Mouse (Mus musculus) midbrain, embryonic 13.5 days (tissue): ENCODE results near the gene Kirrel3. TPM values are rescaled to one million over a fixed set of nuclear protein-coding genes. Genes with fewer than 3 reads are reported as not detected.

Source experiments
- ATAC-seq: fragments of 200-750 bp; cut with Nextera tagmentation; 2 replicates; pipeline ENCODE4 v1.8.0; 2017; ENCODE audit warnings: mild to moderate bottlenecking, moderate TSS enrichment, moderate library complexity
- H3K27ac ChIP-seq: fragments of 300-500 bp; sonication (generic); 2 replicates; pipeline ENCODE4 v1.5.1; 2015; ENCODE audit warnings: inconsistent platforms, mild to moderate bottlenecking, moderate library complexity
- H3K27me3 ChIP-seq: fragments of 300-500 bp; sonication (generic); 2 replicates; pipeline ENCODE4 v1.6.1; 2015; ENCODE audit warnings: mild to moderate bottlenecking, inconsistent platforms
- H3K36me3 ChIP-seq: fragments of 300-500 bp; sonication (generic); 2 replicates; pipeline ENCODE4 v1.6.1; 2015; ENCODE audit warnings: mild to moderate bottlenecking, inconsistent platforms
- H3K4me1 ChIP-seq: fragments of 300-500 bp; sonication (generic); replicated peaks from 2 replicates; pipeline ENCODE4 v1.6.1; 2015; ENCODE audit warnings: inconsistent platforms
- H3K4me2 ChIP-seq: fragments of 300-500 bp; sonication (generic); replicated peaks from 2 replicates; pipeline ENCODE4 v1.6.1; 2015; ENCODE audit warnings: moderate library complexity, mild to moderate bottlenecking, inconsistent platforms
- H3K4me3 ChIP-seq: fragments of 300-500 bp; sonication (generic); replicated peaks from 2 replicates; pipeline ENCODE4 v1.5.1; 2015; ENCODE audit warnings: mild to moderate bottlenecking, inconsistent platforms
- H3K9ac ChIP-seq: fragments of 300-500 bp; sonication (generic); replicated peaks from 2 replicates; pipeline ENCODE4 v1.6.1; 2015; ENCODE audit warnings: mild to moderate bottlenecking, inconsistent platforms
- H3K9me3 ChIP-seq: fragments of 300-500 bp; sonication (generic); 2 replicates; pipeline ENCODE4 v1.6.1; 2016; ENCODE audit warnings: mild to moderate bottlenecking, inconsistent platforms
- WGBS: fragments of 180-500 bp; shearing (Covaris S2); methylation state at CpG from one replicate; pipeline ENCODE4 v1.1.7; 2015; 5-methylcytosine and 5-hydroxymethylcytosine counted together
- polyA plus RNA-seq: library from polyadenylated mRNA; unstranded; fragments of >200 nt; fragmentation: Nextera tagmentation; extraction: Ambion mirVana; gene quantifications from 2 replicates; pipeline ENCODE4 v1.2.1, GENCODE M21; 2015

Gene Kirrel3
- polyA plus RNA-seq, 1 experiment from 2014 or later = 24.0 TPM

DNA sequence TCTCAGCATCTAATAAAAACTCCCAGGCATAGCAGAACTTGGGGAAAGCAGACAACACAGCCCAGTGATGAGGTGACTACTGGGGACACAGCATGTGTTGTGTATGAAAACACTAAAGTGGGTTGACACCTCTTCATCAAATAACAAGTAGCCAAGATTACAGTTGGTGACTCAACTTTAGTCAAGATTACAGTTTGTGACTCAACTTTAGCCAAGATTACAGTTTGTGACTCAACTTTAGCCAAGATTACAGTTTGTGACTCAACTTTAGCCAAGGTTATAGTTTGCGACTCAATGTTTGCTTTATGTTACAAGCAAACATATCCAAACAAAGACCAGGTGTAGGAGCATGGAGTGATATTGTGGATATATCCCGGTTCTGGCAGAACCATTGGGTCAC is 7.2 kb upstream of the Kirrel3 start:
- Histone ChIP-seq H3K9me3 (no peaks in the 10 kb centered on the region), H3K4me2 (no peak overlapping the region), H3K27ac (no peak overlapping the region), H3K4me1 (peaks cover 5% of the 10 kb centered on the region), H3K4me3 (no peak overlapping the region), H3K27me3 (no peaks in the 10 kb centered on the region), H3K36me3 (no peaks in the 10 kb centered on the region), H3K9ac (no peak overlapping the region)
- WGBS = 89% methylated on average over 2 of the region's 2 CpGs
- no peak for ATAC-seq

DNA sequence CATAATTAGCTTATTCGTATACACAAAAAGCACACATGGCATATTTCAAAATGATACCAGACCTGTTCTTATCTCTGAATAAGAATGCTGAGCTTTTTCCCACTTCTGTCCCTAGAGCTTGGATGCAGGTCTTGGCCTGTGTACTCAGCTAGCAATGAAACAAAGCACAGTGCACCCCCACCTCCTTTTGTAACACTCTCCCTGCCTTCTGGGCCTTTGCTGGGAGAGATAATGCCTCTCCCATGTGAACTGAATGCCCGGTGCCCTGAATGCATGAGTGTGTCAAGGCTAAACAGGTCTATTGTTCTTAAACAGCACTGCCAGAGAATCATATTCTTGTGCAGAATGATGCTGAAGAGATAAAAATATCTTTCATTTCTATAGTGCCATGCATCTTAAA is 2.5 kb upstream of the Kirrel3 start:
- ATAC-seq = no peak
- Histone ChIP-seq H3K36me3 (no peaks in the 10 kb centered on the region), H3K27me3 (peaks cover 20% of the 10 kb centered on the region), H3K9me3 (no peaks in the 10 kb centered on the region), H3K27ac (peak overlapping the region; percentile 44), H3K4me3 (no peak overlapping the region), H3K4me1 (peaks cover 37% of the 10 kb centered on the region), H3K9ac (no peak overlapping the region), H3K4me2 (no peak overlapping the region)
- WGBS = 31% methylated on average over 2 of the region's 2 CpGs

DNA sequence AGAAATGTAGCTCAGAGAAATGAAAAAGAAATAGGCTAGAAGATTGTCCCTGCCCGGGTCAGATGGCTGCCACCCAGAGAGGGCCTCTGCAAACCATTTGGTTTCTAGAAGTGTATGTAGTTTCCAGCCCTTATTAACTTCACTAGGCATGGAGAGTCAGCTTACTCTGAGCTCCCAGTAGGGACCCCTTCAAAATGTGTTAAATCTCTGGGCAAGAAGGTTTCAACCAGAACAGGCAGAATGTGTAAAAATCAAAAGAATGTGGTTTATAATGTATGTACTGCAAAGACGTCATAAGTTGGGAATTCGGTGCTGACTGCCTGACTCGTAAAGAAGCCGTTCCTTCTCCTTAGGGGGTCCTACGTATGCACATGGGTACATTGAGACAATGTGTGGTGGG is 1.0 kb upstream of the Kirrel3 start:
- ATAC-seq = no peak
- peaks cover 24% of the 10 kb centered on the region for H3K27me3 ChIP-seq
- no peak overlapping the region for H3K4me3 ChIP-seq
- 58% methylated on average over 6 of the region's 6 CpGs for WGBS
- H3K27ac ChIP-seq = no peak overlapping the region
- no peaks in the 10 kb centered on the region for H3K36me3 ChIP-seq
- no peaks in the 10 kb centered on the region for H3K9me3 ChIP-seq
- H3K4me1 ChIP-seq = peaks cover 42% of the 10 kb centered on the region
- no peak overlapping the region for H3K4me2 ChIP-seq
- H3K9ac ChIP-seq = no peak overlapping the region

DNA sequence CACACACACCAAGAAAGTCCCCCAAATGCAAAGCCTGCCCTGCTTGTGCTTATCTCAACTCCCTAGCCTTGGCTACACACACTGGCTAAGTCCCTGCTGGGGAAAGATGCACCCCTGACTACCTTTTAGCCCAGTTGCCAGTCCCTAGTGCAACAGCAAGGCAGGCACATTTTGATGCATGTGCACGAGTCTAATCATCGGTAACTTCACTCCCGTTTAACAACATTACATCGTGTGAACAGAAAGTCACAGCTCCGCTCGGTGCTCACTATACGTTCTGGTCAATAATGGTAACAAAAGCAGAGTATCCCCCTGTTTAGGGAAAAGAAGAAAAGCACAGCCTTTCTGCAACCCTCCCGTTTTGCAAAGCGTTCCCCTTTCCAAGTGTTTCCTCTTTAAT is 2.6 kb downstream of the Kirrel3 start:
- Histone ChIP-seq H3K27me3 (peaks cover 50% of the 10 kb centered on the region), H3K27ac (peak overlapping the region; percentile 54), H3K9me3 (no peaks in the 10 kb centered on the region), H3K36me3 (no peaks in the 10 kb centered on the region), H3K4me2 (peak overlapping the region; percentile 74), H3K4me1 (peaks cover 72% of the 10 kb centered on the region), H3K9ac (peak overlapping the region; percentile 66), H3K4me3 (peak overlapping the region; percentile 63)
- WGBS = under 1% methylated on average over 9 of the region's 9 CpGs
- peak; percentile 51 for ATAC-seq

DNA sequence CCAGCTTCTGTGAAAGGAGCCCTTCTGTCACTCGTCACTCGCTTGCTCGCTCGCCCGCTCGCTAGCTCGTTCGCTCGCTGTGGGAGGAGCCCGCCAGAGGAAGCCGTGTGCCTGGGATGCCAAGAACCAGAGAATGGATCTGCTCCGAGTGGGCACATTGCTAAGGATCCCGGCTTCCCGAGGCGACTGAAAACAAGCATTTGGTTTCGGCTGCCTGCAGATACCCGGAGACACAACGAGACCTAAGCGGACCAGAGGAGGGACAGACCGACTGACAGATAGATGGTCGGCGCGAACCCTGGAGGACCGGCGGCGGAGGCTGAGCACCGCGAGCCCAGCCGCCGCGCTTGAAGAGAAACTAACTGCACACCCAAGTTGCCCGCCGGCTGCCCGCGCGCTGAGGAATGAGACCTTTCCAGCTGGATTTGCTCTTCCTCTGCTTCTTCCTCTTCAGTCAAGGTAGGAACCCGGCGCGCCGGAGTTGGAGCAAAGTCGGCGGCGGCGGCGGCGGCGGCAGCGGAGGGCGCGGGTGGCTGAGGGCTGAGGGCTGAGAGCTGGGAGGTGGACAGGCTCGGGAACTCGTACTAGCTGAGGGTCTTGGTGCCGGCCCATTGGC is 3.1 kb downstream of the Kirrel3 start:
- peak overlapping the region; percentile 63 for H3K4me3 ChIP-seq
- H3K27me3 ChIP-seq = peaks cover 50% of the 10 kb centered on the region
- no peaks in the 10 kb centered on the region for H3K9me3 ChIP-seq
- peak overlapping the region; percentile 66 for H3K9ac ChIP-seq
- peak overlapping the region; percentile 74 for H3K4me2 ChIP-seq
- no peaks in the 10 kb centered on the region for H3K36me3 ChIP-seq
- peaks cover 70% of the 10 kb centered on the region for H3K4me1 ChIP-seq
- ATAC-seq = peak; percentile 80
- peak overlapping the region; percentile 54 for H3K27ac ChIP-seq
- under 1% methylated on average over 42 of the region's 53 CpGs for WGBS

DNA sequence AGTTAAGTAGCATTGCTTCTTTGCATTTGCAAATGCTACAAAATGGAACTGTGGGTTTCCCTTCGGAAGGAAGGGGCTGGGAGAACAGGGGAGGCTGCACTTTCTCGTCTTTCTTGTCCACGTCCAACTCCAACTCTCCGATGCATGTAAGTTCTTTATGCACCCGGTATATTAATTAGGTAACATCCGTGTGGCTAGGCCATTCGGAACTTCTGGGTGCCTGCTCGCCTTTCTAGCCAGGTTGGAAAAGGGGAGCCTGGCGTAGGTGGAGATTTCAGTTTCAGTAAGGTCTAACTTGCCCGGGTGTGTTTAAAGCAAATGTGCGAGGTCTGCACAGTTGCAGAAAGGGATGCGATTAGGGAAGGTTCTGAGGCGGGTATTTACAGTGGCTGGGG is 3.6 kb downstream of the Kirrel3 start:
- H3K4me2 ChIP-seq = peak overlapping the region; percentile 74
- H3K9ac ChIP-seq = peak overlapping the region; percentile 66
- H3K36me3 ChIP-seq = no peaks in the 10 kb centered on the region
- peak overlapping the region; percentile 63 for H3K4me3 ChIP-seq
- 0 out of 2 replicates have a peak overlapping the region, but pooled peaks have one; percentile 54 for H3K27ac ChIP-seq
- peaks cover 50% of the 10 kb centered on the region for H3K27me3 ChIP-seq
- H3K9me3 ChIP-seq = no peaks in the 10 kb centered on the region
- H3K4me1 ChIP-seq = peaks cover 70% of the 10 kb centered on the region
- WGBS = 1% methylated on average over 13 of the region's 13 CpGs
- no peak for ATAC-seq

DNA sequence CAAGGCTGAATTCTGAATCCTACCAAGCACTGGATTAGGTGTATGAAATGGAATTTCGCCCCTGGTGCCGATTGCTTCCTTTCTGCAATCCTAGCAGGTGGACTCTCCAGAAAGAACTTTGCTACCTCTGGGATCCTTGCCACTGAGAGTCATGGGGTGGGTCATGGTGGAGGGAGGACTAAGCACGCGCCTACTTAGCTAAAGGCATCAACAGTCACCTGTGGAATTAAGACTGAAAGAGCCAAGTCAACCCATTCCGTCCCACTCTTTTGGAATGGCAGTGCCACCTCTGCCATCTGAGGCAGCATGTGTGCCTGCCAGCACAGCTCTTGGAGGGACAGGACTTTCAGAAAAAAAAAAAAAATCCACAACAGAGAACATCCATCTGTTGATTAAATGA is 4.1 kb downstream of the Kirrel3 start:
- Histone ChIP-seq H3K4me3 (peak overlapping the region; percentile 63), H3K9me3 (no peaks in the 10 kb centered on the region), H3K27ac (no peak overlapping the region), H3K36me3 (no peaks in the 10 kb centered on the region), H3K4me2 (peak overlapping the region; percentile 74), H3K4me1 (peaks cover 70% of the 10 kb centered on the region), H3K9ac (0 out of 2 replicates have a peak overlapping the region, but pooled peaks have one; percentile 66), H3K27me3 (peaks cover 45% of the 10 kb centered on the region)
- ATAC-seq = no peak
- 14% methylated on average over 5 of the region's 5 CpGs for WGBS

DNA sequence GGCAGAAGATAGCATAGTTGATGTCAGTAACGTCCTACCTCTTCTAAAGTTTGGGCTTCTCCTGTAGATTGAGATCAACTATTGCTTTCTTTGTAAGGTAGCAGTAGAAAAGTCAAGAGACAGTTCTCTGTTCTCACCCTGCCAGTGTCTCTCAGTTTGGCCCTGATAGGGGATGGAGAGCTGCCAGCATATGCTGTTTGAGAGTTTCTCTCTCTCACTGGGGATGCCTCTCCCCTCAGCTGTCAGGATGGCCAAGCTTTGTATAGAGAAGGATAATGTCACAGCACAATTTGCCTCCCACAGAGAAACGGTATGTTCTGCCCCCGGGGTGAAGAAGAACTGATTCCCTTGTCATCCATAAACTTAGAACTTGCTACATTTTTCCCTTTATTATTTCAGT is 6.4 kb downstream of the Kirrel3 start:
- H3K27me3 ChIP-seq = peaks cover 50% of the 10 kb centered on the region
- no peak overlapping the region for H3K27ac ChIP-seq
- ATAC-seq = no peak
- no peaks in the 10 kb centered on the region for H3K36me3 ChIP-seq
- H3K9me3 ChIP-seq = no peaks in the 10 kb centered on the region
- H3K4me3 ChIP-seq = no peak overlapping the region; the same call in 1 of the 2 replicates
- H3K9ac ChIP-seq = no peak overlapping the region
- peak overlapping the region; percentile 74 for H3K4me2 ChIP-seq
- 45% methylated on average over 3 of the region's 3 CpGs for WGBS
- peaks cover 56% of the 10 kb centered on the region for H3K4me1 ChIP-seq

DNA sequence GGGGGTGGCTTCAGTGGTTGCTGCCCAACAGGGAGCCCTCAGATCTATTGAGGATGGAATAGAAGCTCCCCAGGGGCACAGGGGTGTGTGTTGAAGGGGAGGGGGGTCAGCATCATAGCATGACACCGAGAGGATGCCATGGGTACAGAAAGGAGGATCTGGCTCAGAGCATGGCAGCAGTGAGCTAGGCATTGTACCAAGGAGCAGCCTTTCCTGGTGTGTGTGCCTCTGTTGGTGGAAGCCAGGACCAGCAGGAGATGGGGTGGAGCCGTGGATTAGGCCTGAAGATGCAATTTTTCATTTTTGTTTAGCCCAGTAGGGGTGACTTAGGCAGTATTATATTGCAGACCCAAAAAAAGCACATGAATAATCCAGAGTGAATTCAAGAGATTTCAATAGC is 7.9 kb downstream of the Kirrel3 start:
- peak overlapping the region; percentile 3; the same call in 1 of the 2 replicates for H3K4me2 ChIP-seq
- H3K27me3 ChIP-seq = peaks cover 47% of the 10 kb centered on the region
- no peak for ATAC-seq

DNA sequence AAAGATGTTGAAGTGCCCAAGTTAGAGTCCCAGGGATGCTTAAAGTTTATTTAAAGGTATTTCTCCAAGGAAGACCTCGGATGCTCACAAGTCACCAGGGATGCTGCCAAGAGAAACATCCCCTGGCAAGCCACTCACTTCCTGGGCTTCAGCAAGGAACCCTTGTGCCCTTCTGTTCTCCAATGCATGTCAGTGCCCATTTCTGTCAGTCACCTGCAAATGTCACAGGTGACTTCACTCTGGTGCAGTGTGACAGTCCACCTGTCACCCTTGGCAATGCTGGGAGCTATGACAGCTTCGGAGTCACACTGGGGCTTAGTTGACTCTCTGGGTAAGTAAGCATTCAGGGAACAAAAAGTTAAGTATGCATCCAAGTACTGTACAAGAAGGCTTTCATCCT is 12.4 kb downstream of the Kirrel3 start:
- ATAC-seq = no peak
- 83% methylated on average over 2 of the region's 2 CpGs for WGBS

More for the DNA sequence above, 7.9 kb downstream of the Kirrel3 start:
- WGBS = 24% methylated on average over 2 of the region's 2 CpGs
- Histone ChIP-seq H3K9ac (0 out of 2 replicates have a peak overlapping the region, but pooled peaks have one; percentile 10), H3K27ac (no peak overlapping the region), H3K9me3 (no peaks in the 10 kb centered on the region), H3K4me3 (no peak overlapping the region), H3K4me1 (peaks cover 47% of the 10 kb centered on the region), H3K36me3 (no peaks in the 10 kb centered on the region)

DNA sequence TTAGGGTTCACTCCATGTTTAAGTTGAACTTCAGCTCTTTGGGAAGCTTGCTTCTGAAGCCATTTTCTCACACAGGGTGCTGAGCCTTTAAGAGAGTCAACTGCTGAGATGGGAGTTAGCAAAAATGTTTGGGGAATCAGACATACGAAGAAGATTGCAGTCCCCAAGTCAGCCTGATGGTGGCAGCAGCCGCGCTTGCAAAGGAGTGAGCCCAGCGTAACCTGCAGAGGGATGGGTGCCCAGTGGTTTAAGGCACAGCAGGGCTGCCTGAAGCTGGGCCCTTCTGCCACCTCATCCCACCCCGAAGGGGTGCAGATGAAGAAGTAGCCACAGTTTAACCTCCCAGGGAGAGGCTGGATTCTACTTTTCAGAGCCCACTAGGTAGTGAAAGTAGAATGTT is 13.0 kb downstream of the Kirrel3 start:
- 3% methylated on average over 5 of the region's 5 CpGs for WGBS
- Histone ChIP-seq H3K9ac (no peak overlapping the region), H3K36me3 (no peaks in the 10 kb centered on the region), H3K4me3 (no peak overlapping the region), H3K27me3 (peaks cover 23% of the 10 kb centered on the region), H3K4me1 (peaks cover 9% of the 10 kb centered on the region), H3K27ac (no peak overlapping the region), H3K9me3 (no peaks in the 10 kb centered on the region), H3K4me2 (no peak overlapping the region)
- peak; percentile 83 for ATAC-seq

More for the DNA sequence above, 12.4 kb downstream of the Kirrel3 start:
- Histone ChIP-seq H3K4me2 (no peak overlapping the region), H3K27me3 (peaks cover 23% of the 10 kb centered on the region), H3K9ac (no peak overlapping the region), H3K4me1 (peaks cover 15% of the 10 kb centered on the region), H3K36me3 (no peaks in the 10 kb centered on the region), H3K9me3 (no peaks in the 10 kb centered on the region), H3K4me3 (no peak overlapping the region), H3K27ac (no peak overlapping the region)

DNA sequence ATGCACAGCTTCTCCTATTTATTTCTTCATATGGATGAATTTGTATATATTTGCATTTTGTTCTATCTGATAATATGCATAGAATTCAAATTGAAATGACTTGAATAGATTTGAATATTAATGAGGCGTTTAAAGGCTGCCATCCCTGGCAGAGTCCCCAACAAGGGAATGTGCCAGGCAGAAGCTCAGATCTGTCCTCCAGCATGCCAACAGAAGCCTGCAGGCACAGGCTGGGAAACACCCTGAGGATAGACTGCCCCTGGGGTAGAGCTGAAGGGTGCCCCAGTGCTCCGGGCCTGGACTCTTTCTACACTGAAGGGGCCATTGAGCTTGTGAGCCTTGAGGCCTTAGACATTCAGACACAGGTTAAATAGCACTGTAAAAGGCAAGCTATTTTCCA is 21.5 kb downstream of the Kirrel3 start:
- 64% methylated on average over 2 of the region's 2 CpGs for WGBS

DNA sequence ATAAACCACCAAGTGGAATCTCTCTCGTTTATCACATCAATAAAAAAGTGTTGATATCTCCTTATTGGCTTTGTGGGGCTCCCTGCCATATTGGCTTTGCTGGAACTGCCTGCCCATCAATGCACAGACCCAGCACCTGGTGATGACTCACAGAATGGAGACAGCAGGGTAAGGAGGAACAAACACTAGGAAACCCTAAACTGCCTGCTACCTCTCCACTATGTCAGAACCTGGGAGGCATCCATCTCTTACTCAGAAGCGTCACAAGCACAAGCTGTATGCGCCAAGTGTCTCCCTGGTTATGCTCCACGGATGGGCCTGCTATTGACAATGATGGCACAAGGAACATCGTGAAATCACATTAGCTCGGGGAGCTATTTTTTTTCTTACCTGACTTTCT is 33.2 kb downstream of the Kirrel3 start:
- Histone ChIP-seq H3K4me1 (no peaks in the 10 kb centered on the region), H3K9me3 (no peaks in the 10 kb centered on the region), H3K27ac (no peak overlapping the region), H3K4me3 (no peak overlapping the region), H3K36me3 (no peaks in the 10 kb centered on the region), H3K9ac (no peak overlapping the region), H3K4me2 (no peak overlapping the region), H3K27me3 (no peaks in the 10 kb centered on the region)
- WGBS = 87% methylated on average over 6 of the region's 6 CpGs
- ATAC-seq = no peak

More for the DNA sequence above, 21.5 kb downstream of the Kirrel3 start:
- Histone ChIP-seq H3K27ac (peak overlapping the region; percentile 10; the same call in 1 of the 2 replicates), H3K4me3 (no peak overlapping the region), H3K36me3 (no peaks in the 10 kb centered on the region), H3K9ac (no peak overlapping the region), H3K9me3 (no peaks in the 10 kb centered on the region), H3K4me2 (no peak overlapping the region), H3K27me3 (peaks cover 5% of the 10 kb centered on the region; the same call in 1 of the 2 replicates), H3K4me1 (peaks cover 22% of the 10 kb centered on the region)
- peak; percentile 83 for ATAC-seq
